Mouse (Mus musculus): Measurements from ENCODE around the gene Apol7a. TPM values are rescaled to one million over a fixed set of nuclear protein-coding genes. Genes with fewer than 3 reads are reported as not detected.

The Apol7a gene
- total RNA-seq, 2 experiments from 2014 or later: 0.39 to 0.50 TPM

DNA sequence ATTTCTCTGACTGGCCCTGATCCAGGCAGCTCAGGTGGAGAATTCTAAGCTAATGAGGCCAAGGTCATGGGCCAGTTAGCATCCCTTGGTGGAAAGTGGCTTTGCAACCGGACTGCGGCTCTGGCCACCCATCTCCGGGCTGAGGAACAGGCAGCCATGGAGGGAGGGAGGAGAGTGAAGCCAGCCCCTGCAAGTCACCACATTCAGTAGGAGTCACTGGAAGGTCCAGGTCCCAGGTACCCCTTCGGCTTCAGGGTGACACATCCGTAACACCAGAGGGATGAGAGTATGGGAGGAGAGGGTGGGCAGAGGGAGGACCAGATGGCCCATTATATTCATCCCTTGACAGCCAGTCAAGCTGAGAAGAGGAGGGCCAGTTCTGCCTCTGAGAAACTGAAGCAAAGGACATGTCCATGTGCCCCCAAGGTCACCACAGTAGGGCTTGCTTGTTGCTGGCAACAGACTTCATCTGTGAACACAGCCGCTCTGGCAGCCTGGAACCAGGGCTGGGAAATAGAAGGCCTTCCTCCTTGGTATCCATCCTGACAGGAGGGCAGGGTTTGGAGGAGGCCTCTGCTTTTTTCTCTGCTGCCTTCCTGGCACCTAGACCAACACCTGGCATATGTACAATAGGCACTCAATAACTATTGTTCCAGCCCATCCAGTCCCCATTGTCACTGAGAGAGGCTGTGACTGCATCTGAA, 43.9 kb downstream of the Apol7a start:
- intact Hi-C loops (cut with DNase I): loop anchor here (5.0 kb wide), 1 partner anchor 383 kb away; no protein-coding TSS in a partner anchor
- no peak for DNase-seq (ENCODE audit: low spot score in 2 of 2)

DNA sequence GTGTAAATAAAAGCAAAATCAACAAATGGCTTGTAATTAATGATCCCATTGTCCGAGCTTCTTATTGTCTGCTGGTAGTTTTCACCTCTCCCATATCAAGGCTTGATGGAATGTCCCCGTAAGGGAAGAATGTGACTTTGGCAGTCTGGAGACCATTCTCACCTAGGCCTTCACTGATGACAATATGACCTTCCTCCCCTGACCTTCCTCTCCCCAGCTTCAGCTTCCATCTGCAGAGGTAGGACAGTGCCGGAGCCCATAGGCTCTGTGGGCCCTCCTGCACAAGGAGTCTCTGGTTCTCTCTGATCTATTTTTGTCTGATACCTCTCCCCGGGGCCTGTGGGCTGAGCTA, 44.4 kb downstream of the Apol7a start:
- intact Hi-C loops (cut with DNase I): no loop called here
- DNase-seq (ENCODE audit: low spot score in 2 of 2): no peak

- intact Hi-C loops (cut with DNase I): no loop called here
- no peak for DNase-seq (ENCODE audit: low spot score in 2 of 2)
Observed at GRCm38 (mm10) chr15:77353764-77354163, 45.1 kb downstream of the Apol7a start.

DNA sequence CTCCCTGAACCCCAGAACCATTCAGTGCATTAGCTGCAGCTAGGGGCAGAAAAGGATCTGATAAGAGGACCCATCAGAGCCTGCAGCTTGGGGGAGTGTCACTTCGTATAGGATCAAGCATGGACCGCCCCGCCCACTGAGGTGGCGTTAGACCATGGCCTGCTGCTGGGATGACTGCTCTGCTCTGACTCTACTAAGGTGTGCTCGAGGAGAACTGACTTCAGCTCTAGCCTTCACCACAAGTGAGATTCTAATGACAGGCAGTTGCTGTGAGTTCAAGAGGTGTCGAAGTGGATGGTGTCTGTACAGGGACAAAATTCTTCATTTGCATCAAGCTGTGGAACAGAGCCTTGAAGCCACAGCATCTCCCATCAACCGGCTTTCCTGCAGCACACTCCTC, 46.0 kb downstream of the Apol7a start:
- no peak for DNase-seq (ENCODE audit: low spot score in 2 of 2)
- intact Hi-C loops (cut with DNase I): no loop called here

- intact Hi-C loops (cut with DNase I): no loop called here
Observed at GRCm38 (mm10) chr15:77350117-77350516, 48.8 kb downstream of the Apol7a start.

GRCm38 (mm10) chr15:77348146-77348545, 50.8 kb downstream of the Apol7a start:
- no peak for DNase-seq (ENCODE audit: low spot score in 2 of 2)
- intact Hi-C loops (cut with DNase I): no loop called here

More at GRCm38 (mm10) chr15:77350117-77350516, 48.8 kb downstream of the Apol7a start:
- DNase-seq (ENCODE audit: low spot score in 2 of 2): no peak

- no peak for DNase-seq (ENCODE audit: low spot score in 2 of 2)
- intact Hi-C loops (cut with DNase I): no loop called here
Observed at GRCm38 (mm10) chr15:77344127-77345125, 54.5 kb downstream of the Apol7a start.

DNA sequence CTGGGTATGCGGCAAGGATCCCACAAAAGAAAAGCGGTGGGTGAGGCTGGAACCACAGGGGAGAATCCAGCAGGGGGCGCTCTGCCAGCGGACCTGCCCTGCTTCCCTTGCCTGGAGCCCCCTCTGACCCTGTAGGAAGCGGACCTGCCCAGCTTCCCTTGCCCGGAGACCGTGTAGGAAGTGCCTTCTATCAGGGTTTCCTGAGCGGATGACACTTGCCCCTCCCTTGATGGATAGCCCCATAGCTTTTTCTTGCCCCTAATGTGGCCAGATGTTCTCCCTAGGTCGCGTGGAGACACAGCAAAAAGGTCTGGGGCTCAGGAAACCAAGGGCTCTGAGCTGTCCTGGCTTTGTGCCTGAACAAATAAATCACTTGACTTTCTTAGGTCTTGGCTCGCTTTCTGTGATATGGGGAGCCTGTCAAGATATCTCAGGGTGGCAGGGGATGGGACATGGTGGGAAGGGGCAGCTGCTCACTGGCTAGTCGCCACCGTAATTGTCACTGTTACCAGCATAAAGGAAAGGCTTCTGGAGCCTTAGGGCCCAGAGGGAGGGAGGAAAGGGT, 55.3 kb downstream of the Apol7a start:
- intact Hi-C loops (cut with DNase I): no loop called here
- DNase-seq (ENCODE audit: low spot score in 2 of 2): peak; percentile 56 to 64

DNA sequence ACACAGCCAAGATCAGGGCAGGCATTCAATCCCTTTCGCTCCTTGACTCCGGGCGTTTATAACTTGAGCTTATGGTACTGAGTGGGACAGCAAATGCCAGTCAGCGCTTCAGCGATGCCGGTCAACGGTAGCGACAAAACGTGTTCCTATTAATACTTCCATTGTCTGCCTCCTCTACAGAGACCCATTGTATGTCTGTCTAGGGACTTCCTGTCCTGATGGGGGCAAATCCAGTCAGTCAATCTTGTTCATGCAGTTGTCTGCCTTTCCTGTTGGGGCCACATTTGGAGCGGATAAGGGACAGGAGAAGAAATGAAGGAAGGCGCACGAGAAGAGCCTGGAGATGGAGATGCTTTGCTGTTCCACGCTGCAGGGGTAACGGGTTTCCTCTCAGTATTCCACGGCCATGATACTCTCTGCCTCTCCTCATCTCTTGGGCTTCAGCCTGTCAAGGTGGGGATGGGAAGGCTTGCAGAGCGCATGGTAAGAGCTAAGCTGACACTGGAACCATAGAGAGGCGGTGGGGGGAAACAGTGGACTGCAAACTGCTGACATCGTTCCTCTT, 55.9 kb downstream of the Apol7a start:
- DNase-seq (ENCODE audit: low spot score in 2 of 2): no peak
- intact Hi-C loops (cut with DNase I): no loop called here

DNA sequence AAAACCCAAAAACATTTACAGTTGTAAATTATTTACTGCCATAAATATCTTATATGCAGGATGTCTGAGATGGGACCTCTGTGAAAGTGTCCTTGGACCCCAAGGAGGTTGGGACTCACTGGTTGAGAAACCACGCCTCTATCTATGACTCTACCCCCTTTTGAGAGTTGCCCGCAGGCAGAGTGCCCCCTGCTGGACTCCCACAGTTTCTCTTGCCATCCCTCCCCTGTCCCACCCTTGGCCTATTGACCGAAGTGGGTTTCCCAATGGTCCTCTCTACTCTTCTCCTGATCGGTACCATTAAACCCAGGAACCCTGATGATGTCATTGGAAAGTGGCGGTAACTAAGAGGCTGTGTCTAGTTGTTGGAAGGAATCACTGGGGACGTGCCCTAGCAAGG, 56.9 kb downstream of the Apol7a start:
- intact Hi-C loops (cut with DNase I): no loop called here

DNA sequence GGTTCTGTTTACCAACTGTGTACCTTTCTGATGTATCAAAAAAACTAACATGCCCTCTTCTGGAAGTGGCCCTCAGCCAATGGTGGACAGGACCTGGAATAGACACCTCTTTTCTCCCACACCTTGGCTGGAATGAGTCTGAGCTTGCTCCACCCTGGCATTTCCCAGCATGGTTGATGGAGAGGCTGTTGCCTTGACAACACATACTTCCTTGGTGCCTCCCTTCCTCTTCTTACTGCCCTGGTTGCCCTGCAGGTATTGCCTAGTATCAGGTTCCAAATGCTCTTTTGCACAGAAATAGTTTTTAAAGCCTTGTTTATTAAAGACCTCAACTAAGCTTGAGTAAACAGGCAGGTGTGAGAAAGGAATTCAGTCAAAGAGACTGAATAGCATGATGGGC, 58.3 kb downstream of the Apol7a start:
- intact Hi-C loops (cut with DNase I): no loop called here
- no peak for DNase-seq (ENCODE audit: low spot score in 2 of 2)

More for the DNA sequence above, 56.9 kb downstream of the Apol7a start:
- no peak for DNase-seq (ENCODE audit: low spot score in 2 of 2)

- intact Hi-C loops (cut with DNase I): no loop called here
- no peak for DNase-seq (ENCODE audit: low spot score in 2 of 2)
Observed at GRCm38 (mm10) chr15:77338924-77339429, 59.9 kb downstream of the Apol7a start.

GRCm38 (mm10) chr15:77338451-77338850, 60.5 kb downstream of the Apol7a start:
- intact Hi-C loops (cut with DNase I): no loop called here
- no peak for DNase-seq (ENCODE audit: low spot score in 2 of 2)

Other genes starting within 250 kb of the Apol7a start
- 100 to 1,000 TPM; 217 to 276 TPM for gene Rbfox2, start 92.1 kb downstream of the Apol7a start, total RNA-seq (2021)
- gene Apol9a, start 12.0 kb upstream of the Apol7a start, total RNA-seq (2021): under 1 TPM in 1 of 2 experiments, not detected in 1; 0.25 TPM
- gene Apol7b, start 48.4 kb upstream of the Apol7a start, total RNA-seq (2021): under 1 TPM; 0.34 to 0.35 TPM
- not detected for gene Apol10a, start 77.9 kb upstream of the Apol7a start, total RNA-seq (2021)
- not detected for gene Apol11a, start 109.2 kb upstream of the Apol7a start, total RNA-seq (2021)
- gene Apol7c, start 134.2 kb upstream of the Apol7a start, total RNA-seq (2021): not detected
- not detected for gene 1700025B11Rik, start 162.8 kb upstream of the Apol7a start, total RNA-seq (2021)
- under 1 TPM in 1 of 2 experiments, not detected in 1; 0.23 TPM for gene Apol10b, start 197.0 kb upstream of the Apol7a start, total RNA-seq (2021)
- not detected for gene Gm36245, start 200.1 kb upstream of the Apol7a start, total RNA-seq (2021)
- not detected for gene Apol11b, start 244.2 kb upstream of the Apol7a start, total RNA-seq (2021)

Measured in left cerebral cortex, postnatal 36 days (tissue).